Mouse (Mus musculus): ENCODE measurements around the gene Zfp385b. TPM values are rescaled to one million over a fixed set of nuclear protein-coding genes. Genes with fewer than 3 reads are reported as not detected.

Zfp385b gene
- 1 to 10 TPM; 2.5 to 8.4 TPM for total RNA-seq (2021)
- long read RNA-seq, experiment 1, partial matches to known transcripts = 0 of 4 reads
- long read RNA-seq, experiment 1, other reads (novel, unspliced or antisense) = 4 of 4 reads
- long read RNA-seq, experiment 2, partial matches to known transcripts = 2 of 4 reads
- long read RNA-seq, experiment 2, other reads (novel, unspliced or antisense) = 1 of 4 reads

- no peak for DNase-seq
- intact Hi-C loops (cut with DNase I) = no loop called here
- no peak for TF ChIP-seq CTCF (IDR thresholded peaks at IDR 0.05)
- no peak within 1 kb of the TSS for H3K27ac ChIP-seq
- H3K4me3 ChIP-seq = no peak within 1 kb of the TSS
Measured at GRCm38 (mm10) chr2:77819539-77819938, at the start of gene Zfp385b. Gene Zfp385b (minus strand): TSS chr2:77819639.

GRCm38 (mm10) chr2:77863934-77864333 lies 44.5 kb upstream of the Zfp385b start:
- no peak for DNase-seq
- H3K27ac ChIP-seq = no peak overlapping the region
- TF ChIP-seq CTCF (IDR thresholded peaks at IDR 0.05) = no peak

GRCm38 (mm10) chr2:77863522-77863921 lies 44.1 kb upstream of the Zfp385b start:
- no peak overlapping the region for H3K27ac ChIP-seq
- peak overlapping the region; percentile 56 for H3K4me3 ChIP-seq
- no peak for TF ChIP-seq CTCF (IDR thresholded peaks at IDR 0.05)
- DNase-seq = no peak
- intact Hi-C loops (cut with DNase I) = no loop called here

More at GRCm38 (mm10) chr2:77863934-77864333, 44.5 kb upstream of the Zfp385b start:
- peak overlapping the region; percentile 56 for H3K4me3 ChIP-seq
- intact Hi-C loops (cut with DNase I) = no loop called here

- intact Hi-C loops (cut with DNase I) = no loop called here
- Histone ChIP-seq H3K4me3 (no peak overlapping the region), H3K27ac (no peak overlapping the region)
- DNase-seq = no peak
- no peak for TF ChIP-seq CTCF (IDR thresholded peaks at IDR 0.05)
Measured at GRCm38 (mm10) chr2:77841464-77841863, 22.0 kb upstream of the Zfp385b start.

- DNase-seq = no peak
- intact Hi-C loops (cut with DNase I) = no loop called here
- Histone ChIP-seq H3K4me3 (no peak overlapping the region), H3K27ac (no peak overlapping the region)
- TF ChIP-seq CTCF (IDR thresholded peaks at IDR 0.05) = no peak
Measured at GRCm38 (mm10) chr2:77839587-77839986, 20.1 kb upstream of the Zfp385b start.

GRCm38 (mm10) chr2:77838688-77839087 lies 19.2 kb upstream of the Zfp385b start:
- no peak for TF ChIP-seq CTCF (IDR thresholded peaks at IDR 0.05)
- H3K4me3 ChIP-seq = no peak overlapping the region
- no peak overlapping the region for H3K27ac ChIP-seq
- no peak for DNase-seq
- intact Hi-C loops (cut with DNase I) = no loop called here

GRCm38 (mm10) chr2:77835781-77836180 lies 16.3 kb upstream of the Zfp385b start:
- no peak for TF ChIP-seq CTCF (IDR thresholded peaks at IDR 0.05)

GRCm38 (mm10) chr2:77826133-77826828 lies 6.8 kb upstream of the Zfp385b start:
- intact Hi-C loops (cut with DNase I) = no loop called here
- TF ChIP-seq CTCF (IDR thresholded peaks at IDR 0.05) = no peak
- Histone ChIP-seq H3K27ac (peak overlapping the region; percentile 38; the same call in 1 of the 2 replicates), H3K4me3 (no peak overlapping the region)
- DNase-seq = no peak

More at GRCm38 (mm10) chr2:77835781-77836180, 16.3 kb upstream of the Zfp385b start:
- no peak for DNase-seq
- Histone ChIP-seq H3K27ac (no peak overlapping the region), H3K4me3 (no peak overlapping the region)
- intact Hi-C loops (cut with DNase I) = no loop called here

GRCm38 (mm10) chr2:77823026-77823425 lies 3.6 kb upstream of the Zfp385b start:
- TF ChIP-seq CTCF (IDR thresholded peaks at IDR 0.05) = no peak

GRCm38 (mm10) chr2:77817357-77817894 lies 2.0 kb downstream of the Zfp385b start:
- intact Hi-C loops (cut with DNase I) = no loop called here
- H3K4me3 ChIP-seq = peak overlapping the region; percentile 77
- peak overlapping the region; percentile 67; the same call in 1 of the 2 replicates for H3K27ac ChIP-seq
- TF ChIP-seq CTCF (IDR thresholded peaks at IDR 0.05) = no peak
- DNase-seq = no peak

More at GRCm38 (mm10) chr2:77823026-77823425, 3.6 kb upstream of the Zfp385b start:
- intact Hi-C loops (cut with DNase I) = no loop called here
- DNase-seq = no peak
- no peak overlapping the region for H3K27ac ChIP-seq
- H3K4me3 ChIP-seq = no peak overlapping the region

GRCm38 (mm10) chr2:77816413-77817314 lies 2.8 kb downstream of the Zfp385b start:
- Histone ChIP-seq H3K4me3 (peak overlapping the region; percentile 77), H3K27ac (peak overlapping the region; percentile 67)
- peak; percentile 59 for DNase-seq
- TF ChIP-seq CTCF (IDR thresholded peaks at IDR 0.05) = no peak
- intact Hi-C loops (cut with DNase I) = no loop called here

- DNase-seq = no peak
- H3K4me3 ChIP-seq = peak overlapping the region; percentile 77
- H3K27ac ChIP-seq = peak overlapping the region; percentile 66
Measured at GRCm38 (mm10) chr2:77815775-77816412, 3.5 kb downstream of the Zfp385b start.

More at GRCm38 (mm10) chr2:77815775-77816412, 3.5 kb downstream of the Zfp385b start:
- TF ChIP-seq CTCF (IDR thresholded peaks at IDR 0.05) = no peak
- intact Hi-C loops (cut with DNase I) = no loop called here
